Mouse (Mus musculus): Measurements from ENCODE around the gene Zfp595.
"Not testable (repeated sequence)": the region's sequence is repeated elsewhere in the genome, so short reads cannot be mapped to it uniquely, and the experiment has no call there.

DNA sequence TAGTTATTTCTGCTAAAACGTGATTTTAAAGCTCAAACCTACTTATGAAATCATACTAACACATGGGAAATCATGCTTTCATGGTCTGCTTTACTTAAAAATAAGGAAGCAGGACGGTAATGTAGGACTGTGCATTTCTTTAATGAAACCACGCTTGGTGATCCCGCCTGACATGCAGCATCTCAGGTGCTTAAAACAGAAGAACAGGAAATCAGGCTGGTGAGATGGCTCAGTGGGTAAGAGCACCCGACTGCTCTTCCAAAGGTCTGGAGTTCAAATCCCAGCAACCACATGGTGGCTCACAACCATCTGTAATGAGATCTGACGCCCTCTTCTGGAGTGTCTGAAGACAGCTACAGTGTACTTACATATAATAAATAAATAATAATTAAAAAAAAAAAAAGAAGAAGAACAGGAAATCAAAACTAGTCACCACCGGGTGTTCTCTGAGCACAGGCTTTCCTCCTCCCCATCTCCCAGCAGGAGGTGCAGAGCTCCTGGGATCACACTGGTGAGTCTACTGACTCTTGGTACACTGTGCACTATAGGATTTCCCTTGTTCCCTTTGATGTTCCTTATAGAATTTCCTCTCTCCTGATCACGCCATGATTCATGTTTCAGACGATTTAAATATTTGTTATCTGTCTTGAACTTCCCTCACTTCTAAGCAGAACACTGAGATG lies 62.8 kb downstream of the Zfp595 start:
- not testable (repeated sequence) for TF ChIP-seq CTCF (conservative IDR thresholded peaks at IDR 0.05 in 1 of 2, IDR thresholded peaks at IDR 0.05 in 1 of 2; ENCODE audit: low read depth in 2 of 2, low read length in 2 of 2); MAX (IDR thresholded peaks at IDR 0.05; ENCODE audit: low read length); ZKSCAN1 (IDR thresholded peaks at IDR 0.05; ENCODE audit: borderline replicate concordance, low read depth, low read length); POLR2A (IDR thresholded peaks at IDR 0.05; ENCODE audit: low read depth, low read length); MAZ (IDR thresholded peaks at IDR 0.05; ENCODE audit: low read depth, low read length); BHLHE40 (IDR thresholded peaks at IDR 0.05; ENCODE audit: low read depth, low read length); IRF4 (IDR thresholded peaks at IDR 0.05; ENCODE audit: low read depth, low read length); CHD2 (IDR thresholded peaks at IDR 0.05; ENCODE audit: low read length); RAD21 (IDR thresholded peaks at IDR 0.05; ENCODE audit: low read depth, low read length)
